Mouse (Mus musculus): Measurements from ENCODE around the gene Grk4.

Grk4 gene

GRCm38 (mm10) chr5:34659686-34660590 is at the start of gene Grk4, which contains the start of gene Nop14:
Grk4 (plus strand) TSS chr5:34660379.
Nop14 (minus strand) TSS chr5:34660148.
- peak; percentile 100 for DNase-seq (ENCODE audit: low read depth)

GRCm38 (mm10) chr5:34632996-34633395 is 27.2 kb upstream of the Grk4 start:
- DNase-seq (ENCODE audit: low read depth) = no peak

- DNase-seq (ENCODE audit: low read depth) = peak; percentile 38
These were observed 26.5 kb upstream of the Grk4 start for GRCm38 (mm10) chr5:34633641-34634040.

- DNase-seq (ENCODE audit: low read depth) = no peak
These were observed 25.3 kb upstream of the Grk4 start for GRCm38 (mm10) chr5:34634746-34635400.

- peak; percentile 38 for DNase-seq (ENCODE audit: low read depth)
These were observed 24.4 kb upstream of the Grk4 start for GRCm38 (mm10) chr5:34635665-34636192.

- DNase-seq (ENCODE audit: low read depth) = peak; percentile 89
These were observed 23.5 kb upstream of the Grk4 start, which contains the start of gene Mfsd10 for GRCm38 (mm10) chr5:34636481-34637287. Mfsd10 (minus strand) TSS chr5:34637212.

GRCm38 (mm10) chr5:34637591-34638156 is 22.5 kb upstream of the Grk4 start:
- peak; percentile 29 for DNase-seq (ENCODE audit: low read depth)

GRCm38 (mm10) chr5:34641991-34642390 is 18.2 kb upstream of the Grk4 start:
- no peak for DNase-seq (ENCODE audit: low read depth)

GRCm38 (mm10) chr5:34642932-34643331 is 17.2 kb upstream of the Grk4 start:
- DNase-seq (ENCODE audit: low read depth) = peak; percentile 81

- DNase-seq (ENCODE audit: low read depth) = peak; percentile 80
These were observed 12.6 kb upstream of the Grk4 start for GRCm38 (mm10) chr5:34647581-34647980.

GRCm38 (mm10) chr5:34652961-34653360 is 7.2 kb upstream of the Grk4 start:
- no peak for DNase-seq (ENCODE audit: low read depth)

- DNase-seq (ENCODE audit: low read depth) = no peak
These were observed 5.3 kb upstream of the Grk4 start for GRCm38 (mm10) chr5:34654881-34655280.

GRCm38 (mm10) chr5:34657556-34657955 is 2.6 kb upstream of the Grk4 start:
- no peak for DNase-seq (ENCODE audit: low read depth)

GRCm38 (mm10) chr5:34660591-34661130 is 482 bp downstream of the Grk4 start:
- peak; percentile 55 for DNase-seq (ENCODE audit: low read depth)

GRCm38 (mm10) chr5:34661909-34662308 is 1.7 kb downstream of the Grk4 start:
- DNase-seq (ENCODE audit: low read depth) = no peak

- DNase-seq (ENCODE audit: low read depth) = peak; percentile 53
These were observed 3.1 kb downstream of the Grk4 start for GRCm38 (mm10) chr5:34663231-34663630.

- DNase-seq (ENCODE audit: low read depth) = peak; percentile 14
These were observed 9.3 kb downstream of the Grk4 start for GRCm38 (mm10) chr5:34669493-34669892.

- peak; percentile 39 for DNase-seq (ENCODE audit: low read depth)
These were observed 10.1 kb downstream of the Grk4 start for GRCm38 (mm10) chr5:34670280-34670679.

- DNase-seq (ENCODE audit: low read depth) = no peak
These were observed 29.7 kb downstream of the Grk4 start for GRCm38 (mm10) chr5:34689868-34690267.

GRCm38 (mm10) chr5:34692782-34693181 is 32.6 kb downstream of the Grk4 start:
- no peak for DNase-seq (ENCODE audit: low read depth)

- DNase-seq (ENCODE audit: low read depth) = no peak
These were observed 35.3 kb downstream of the Grk4 start for GRCm38 (mm10) chr5:34695521-34695920.

Data from NIH3T3 (cell line).